Mouse (Mus musculus): Measurements from ENCODE around the gene Clk4. TPM values are rescaled to one million over a fixed set of nuclear protein-coding genes. Genes with fewer than 3 reads are reported as not detected.

Clk4 gene
- polyA plus RNA-seq, 1 experiment from 2014 or later, result 83.6 TPM

GRCm38 (mm10) chr11:51262342-51263285 lies 1.1 kb downstream of the Clk4 start, which contains the start of gene BC049762:
Gene BC049762, minus strand, starts transcription at chr11:51263046.
- H3K36me3 ChIP-seq (ENCODE audit: control insufficient read depth, insufficient read depth, low read length), result no peaks in the 10 kb centered on the region
- H3K9ac ChIP-seq (ENCODE audit: low read depth, low read length), result peak within 1 kb of the TSS; percentile 99
- peaks cover 9% of the 10 kb centered on the region; the same call in 1 of the 2 replicates for H3K4me1 ChIP-seq (ENCODE audit: control insufficient read depth, insufficient read depth, low read length)
- no peaks in the 10 kb centered on the region for H3K27me3 ChIP-seq (ENCODE audit: control insufficient read depth, insufficient read depth, low read length)
- WGBS (ENCODE audit: insufficient replicate concordance), result 10% methylated on average over 57 of the region's 57 CpGs
- ATAC-seq (replicated peaks; ENCODE audit: insufficient number of reproducible peaks, low FRiP score, low TSS enrichment), result peak; percentile 98
- peak within 1 kb of the TSS; percentile 97 for H3K4me3 ChIP-seq (ENCODE audit: low read depth, low read length)
- H3K27ac ChIP-seq (ENCODE audit: low read depth, low read length), result peak within 1 kb of the TSS; percentile 95
- peak within 1 kb of the TSS; percentile 94 for H3K4me2 ChIP-seq
- no peaks in the 10 kb centered on the region for H3K9me3 ChIP-seq (replicated peaks; ENCODE audit: control insufficient read depth, low read length)

DNA sequence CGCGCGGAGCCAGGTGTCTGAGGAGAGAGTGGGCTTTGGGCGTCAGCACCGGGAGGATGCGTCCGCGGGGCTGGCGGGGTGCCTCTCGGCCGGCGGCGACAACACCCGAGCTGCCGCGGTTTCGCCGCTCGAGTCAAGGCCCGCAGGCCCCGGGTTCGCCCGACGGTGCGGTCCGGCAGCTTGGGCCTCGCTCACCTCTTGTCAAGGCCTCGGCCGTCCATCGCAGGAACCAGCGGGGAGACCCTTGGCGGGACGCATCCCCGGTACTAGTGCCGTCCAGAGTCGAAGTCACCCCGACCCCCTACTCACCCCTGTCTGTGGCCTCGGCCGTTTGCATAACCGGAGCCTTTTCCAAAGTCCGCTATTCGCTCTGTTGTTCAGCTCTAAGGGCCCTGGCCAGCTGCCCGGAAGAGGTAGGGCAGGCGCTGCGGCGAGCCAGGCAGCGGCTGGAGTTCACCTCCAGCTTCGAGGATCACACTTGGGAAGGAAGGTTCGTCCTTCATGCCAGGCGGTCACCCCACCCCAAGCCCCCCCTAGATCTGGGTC lies 1.8 kb downstream of the Clk4 start:
- WGBS (ENCODE audit: insufficient replicate concordance), result under 1% methylated on average over 48 of the region's 50 CpGs
- Histone ChIP-seq H3K4me1 (ENCODE audit: control insufficient read depth, insufficient read depth, low read length) (peaks cover 9% of the 10 kb centered on the region; the same call in 1 of the 2 replicates), H3K9ac (ENCODE audit: low read depth, low read length) (peak overlapping the region; percentile 99), H3K36me3 (ENCODE audit: control insufficient read depth, insufficient read depth, low read length) (no peaks in the 10 kb centered on the region), H3K9me3 (replicated peaks; ENCODE audit: control insufficient read depth, low read length) (no peaks in the 10 kb centered on the region), H3K27me3 (ENCODE audit: control insufficient read depth, insufficient read depth, low read length) (no peaks in the 10 kb centered on the region), H3K4me2 (peak overlapping the region; percentile 94), H3K27ac (ENCODE audit: low read depth, low read length) (peak overlapping the region; percentile 95), H3K4me3 (ENCODE audit: low read depth, low read length) (peak overlapping the region; percentile 97)
- peak; percentile 53 for ATAC-seq (replicated peaks; ENCODE audit: insufficient number of reproducible peaks, low FRiP score, low TSS enrichment)

DNA sequence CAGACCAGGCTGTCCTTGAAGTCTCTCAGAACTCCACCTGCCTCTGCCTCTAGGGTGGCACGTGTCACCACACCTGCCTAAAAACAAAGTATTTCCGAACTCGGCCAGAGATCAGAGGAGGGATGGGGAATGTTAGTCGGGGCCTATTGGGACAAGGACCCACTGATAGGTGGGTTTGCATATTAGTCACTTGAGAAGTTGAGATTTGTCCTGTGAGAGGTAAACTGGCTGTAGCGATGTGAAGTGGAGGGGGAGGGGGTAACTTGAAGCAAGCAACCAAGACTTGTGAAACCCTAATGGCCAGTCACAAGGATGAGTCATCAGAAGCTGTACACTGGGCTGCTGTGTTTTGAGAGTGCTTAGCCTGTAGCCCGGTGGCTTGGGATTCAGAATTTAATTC lies 2.8 kb downstream of the Clk4 start:
- no peaks in the 10 kb centered on the region for H3K9me3 ChIP-seq (replicated peaks; ENCODE audit: control insufficient read depth, low read length)
- H3K36me3 ChIP-seq (ENCODE audit: control insufficient read depth, insufficient read depth, low read length), result no peaks in the 10 kb centered on the region
- 10% methylated on average over 6 of the region's 6 CpGs for WGBS (ENCODE audit: insufficient replicate concordance)
- H3K4me2 ChIP-seq, result peak overlapping the region; percentile 94
- ATAC-seq (replicated peaks; ENCODE audit: insufficient number of reproducible peaks, low FRiP score, low TSS enrichment), result no peak
- H3K27ac ChIP-seq (ENCODE audit: low read depth, low read length), result no peak overlapping the region
- peaks cover 9% of the 10 kb centered on the region; the same call in 1 of the 2 replicates for H3K4me1 ChIP-seq (ENCODE audit: control insufficient read depth, insufficient read depth, low read length)
- H3K27me3 ChIP-seq (ENCODE audit: control insufficient read depth, insufficient read depth, low read length), result no peaks in the 10 kb centered on the region
- H3K4me3 ChIP-seq (ENCODE audit: low read depth, low read length), result peak overlapping the region; percentile 97
- H3K9ac ChIP-seq (ENCODE audit: low read depth, low read length), result peak overlapping the region; percentile 99; the same call in 1 of the 2 replicates

GRCm38 (mm10) chr11:51265326-51265725 lies 3.8 kb downstream of the Clk4 start:
- H3K9me3 ChIP-seq (replicated peaks; ENCODE audit: control insufficient read depth, low read length), result no peaks in the 10 kb centered on the region
- WGBS (ENCODE audit: insufficient replicate concordance), result 58% methylated on average over 3 of the region's 3 CpGs
- H3K4me1 ChIP-seq (ENCODE audit: control insufficient read depth, insufficient read depth, low read length), result peaks cover 9% of the 10 kb centered on the region; the same call in 1 of the 2 replicates
- H3K27ac ChIP-seq (ENCODE audit: low read depth, low read length), result no peak overlapping the region
- no peak for ATAC-seq (replicated peaks; ENCODE audit: insufficient number of reproducible peaks, low FRiP score, low TSS enrichment)
- no peaks in the 10 kb centered on the region for H3K27me3 ChIP-seq (ENCODE audit: control insufficient read depth, insufficient read depth, low read length)
- H3K4me3 ChIP-seq (ENCODE audit: low read depth, low read length), result peak overlapping the region; percentile 97; the same call in 1 of the 2 replicates
- peaks cover 3% of the 10 kb centered on the region for H3K36me3 ChIP-seq (ENCODE audit: control insufficient read depth, insufficient read depth, low read length)
- no peak overlapping the region for H3K9ac ChIP-seq (ENCODE audit: low read depth, low read length)
- H3K4me2 ChIP-seq, result peak overlapping the region; percentile 94

DNA sequence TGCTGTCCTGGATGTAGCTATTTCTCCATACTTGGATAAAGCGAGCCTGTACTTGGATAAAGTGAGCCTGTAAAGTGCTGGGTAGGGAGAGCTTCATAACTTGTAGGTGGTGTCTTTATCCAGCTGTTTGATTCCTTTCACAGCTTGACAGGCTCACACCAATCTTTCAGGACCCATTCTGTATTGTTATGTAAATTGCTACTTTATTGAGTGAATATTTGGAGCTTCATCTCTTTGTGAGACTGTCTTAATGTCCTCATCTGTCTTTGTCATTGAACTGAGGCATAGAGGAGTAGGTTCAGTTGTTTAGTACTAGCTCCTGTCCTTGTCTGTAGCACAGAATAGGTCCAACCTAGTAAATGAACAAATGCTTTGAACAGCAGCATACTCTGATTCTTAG lies 12.9 kb downstream of the Clk4 start:
- H3K9me3 ChIP-seq (replicated peaks; ENCODE audit: control insufficient read depth, low read length), result no peaks in the 10 kb centered on the region
- no peaks in the 10 kb centered on the region for H3K4me1 ChIP-seq (ENCODE audit: control insufficient read depth, insufficient read depth, low read length)
- H3K9ac ChIP-seq (ENCODE audit: low read depth, low read length), result no peak overlapping the region
- no peak for ATAC-seq (replicated peaks; ENCODE audit: insufficient number of reproducible peaks, low FRiP score, low TSS enrichment)
- 90% methylated on average over 1 of the region's 1 CpGs for WGBS (ENCODE audit: insufficient replicate concordance)
- H3K4me2 ChIP-seq, result no peak overlapping the region
- H3K27ac ChIP-seq (ENCODE audit: low read depth, low read length), result no peak overlapping the region
- no peak overlapping the region for H3K4me3 ChIP-seq (ENCODE audit: low read depth, low read length)
- peaks cover 36% of the 10 kb centered on the region for H3K36me3 ChIP-seq (ENCODE audit: control insufficient read depth, insufficient read depth, low read length)
- H3K27me3 ChIP-seq (ENCODE audit: control insufficient read depth, insufficient read depth, low read length), result no peaks in the 10 kb centered on the region

GRCm38 (mm10) chr11:51289564-51290041 lies 28.1 kb downstream of the Clk4 start, which contains the start of gene Col23a1:
Gene Col23a1, plus strand, starts transcription at chr11:51289920.
- Histone ChIP-seq H3K4me1 (ENCODE audit: control insufficient read depth, insufficient read depth, low read length) (no peaks in the 10 kb centered on the region), H3K36me3 (ENCODE audit: control insufficient read depth, insufficient read depth, low read length) (no peaks in the 10 kb centered on the region), H3K27ac (ENCODE audit: low read depth, low read length) (peak within 1 kb of the TSS; percentile 54), H3K9me3 (replicated peaks; ENCODE audit: control insufficient read depth, low read length) (no peaks in the 10 kb centered on the region), H3K4me3 (ENCODE audit: low read depth, low read length) (peak within 1 kb of the TSS; percentile 69), H3K9ac (ENCODE audit: low read depth, low read length) (peak within 1 kb of the TSS; percentile 64), H3K27me3 (ENCODE audit: control insufficient read depth, insufficient read depth, low read length) (peaks cover 9% of the 10 kb centered on the region; the same call in 1 of the 2 replicates), H3K4me2 (peak within 1 kb of the TSS; percentile 88)
- WGBS (ENCODE audit: insufficient replicate concordance), result under 1% methylated on average over 29 of the region's 38 CpGs
- ATAC-seq (replicated peaks; ENCODE audit: insufficient number of reproducible peaks, low FRiP score, low TSS enrichment), result peak; percentile 88

- Histone ChIP-seq H3K36me3 (ENCODE audit: control insufficient read depth, insufficient read depth, low read length) (no peaks in the 10 kb centered on the region), H3K4me1 (ENCODE audit: control insufficient read depth, insufficient read depth, low read length) (no peaks in the 10 kb centered on the region), H3K27me3 (ENCODE audit: control insufficient read depth, insufficient read depth, low read length) (peaks cover 9% of the 10 kb centered on the region; the same call in 1 of the 2 replicates), H3K4me3 (ENCODE audit: low read depth, low read length) (peak overlapping the region; percentile 69), H3K9me3 (replicated peaks; ENCODE audit: control insufficient read depth, low read length) (no peaks in the 10 kb centered on the region), H3K27ac (ENCODE audit: low read depth, low read length) (0 out of 2 replicates have a peak overlapping the region, but pooled peaks have one; percentile 54), H3K9ac (ENCODE audit: low read depth, low read length) (peak overlapping the region; percentile 64), H3K4me2 (peak overlapping the region; percentile 88)
- 2% methylated on average over 49 of the region's 74 CpGs for WGBS (ENCODE audit: insufficient replicate concordance)
- peak; percentile 71 for ATAC-seq (replicated peaks; ENCODE audit: insufficient number of reproducible peaks, low FRiP score, low TSS enrichment)
Measured at GRCm38 (mm10) chr11:51290066-51290955, 28.8 kb downstream of the Clk4 start.

All from heart, embryonic 11.5 days (tissue).